ENCODE assay signal across 8 mouse cellular contexts in the genomic region with DNA sequence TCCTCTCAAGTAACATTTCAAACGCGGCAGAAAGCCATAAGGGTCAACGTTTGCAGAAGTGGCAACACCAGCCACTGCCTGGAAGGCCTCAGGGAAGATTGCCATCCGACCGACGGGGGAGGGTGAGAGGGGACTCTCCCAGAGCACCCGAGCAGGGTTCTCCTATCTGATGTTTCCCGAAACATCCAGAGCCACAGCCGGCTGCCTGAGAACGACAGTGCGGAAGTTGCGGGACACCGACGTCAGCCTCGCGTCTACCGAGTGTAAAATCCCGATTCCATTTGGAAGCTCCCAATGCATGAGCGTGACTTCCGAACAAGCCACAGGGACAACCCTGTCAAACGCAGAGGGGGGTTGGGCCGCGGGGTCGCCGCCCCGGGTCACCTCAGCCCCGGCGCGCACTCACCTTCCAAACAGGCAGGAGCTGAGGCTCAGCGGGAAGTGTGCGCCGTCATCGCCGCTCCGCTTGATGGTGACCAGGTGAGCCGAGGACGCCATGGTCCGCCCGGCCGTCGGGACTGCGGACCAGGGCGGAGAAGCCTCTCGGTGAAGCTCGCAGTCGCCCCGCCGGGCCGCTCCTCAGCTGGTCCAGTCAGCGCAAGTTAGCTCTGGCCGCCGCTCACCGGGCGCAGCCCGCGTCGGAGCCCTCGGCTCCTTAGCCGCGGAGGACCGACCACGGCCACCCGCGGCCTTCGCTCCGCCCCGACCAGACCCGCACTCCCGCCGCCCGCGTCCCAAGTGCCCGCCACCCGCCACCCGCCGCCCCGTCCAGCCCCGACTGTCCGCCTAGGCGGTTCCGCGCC. TPM values are rescaled to one million over a fixed set of nuclear protein-coding genes. Genes with fewer than 3 reads are reported as not detected.
DNase-seq lines count a peak whose midpoint lies in the region; ATAC-seq lines count a peak whose summit lies in the region.

Gene Mki67, minus strand, starts transcription at position 720 of the 803 bp plus-strand sequence.

- WGBS in hindbrain, embryonic 13.5 days, result under 1% methylated on average over 72 of the region's 82 CpGs
- 2% methylated on average over 78 of the region's 82 CpGs for WGBS in liver, embryonic 15.5 days (ENCODE audit: insufficient replicate concordance)
- WGBS in neural tube, embryonic 15.5 days, result under 1% methylated on average over 70 of the region's 82 CpGs

- peak; percentile 24 for DNase-seq in gastrocnemius, postnatal 10 days
- DNase-seq in gastrocnemius, adult 18-20 months (ENCODE audit: low spot score), result no peak
- peak; percentile 17 for DNase-seq in T-cell, adult 2 months (ENCODE audit: low spot score)
- no peak for DNase-seq in layer of hippocampus, adult 11-12 months (ENCODE audit: low spot score)

- no peaks in the 10 kb centered on the region for H3K27me3 ChIP-seq in erythroblast, embryonic 14.5 days (ENCODE audit: control insufficient read depth)
- H3K27me3 ChIP-seq in hindbrain, embryonic 13.5 days, result no peaks in the 10 kb centered on the region
- no peaks in the 10 kb centered on the region for H3K27me3 ChIP-seq in liver, embryonic 15.5 days
- 0 out of 2 replicates have a peak, but pooled peaks cover 6% of the 10 kb centered on the region for H3K27me3 ChIP-seq in neural tube, embryonic 15.5 days (replicated peaks)

- H3K9ac ChIP-seq in hindbrain, embryonic 13.5 days, result peak within 1 kb of the TSS; percentile 74
- H3K9ac ChIP-seq in liver, embryonic 15.5 days, result peak within 1 kb of the TSS; percentile 100
- H3K9ac ChIP-seq in neural tube, embryonic 15.5 days (replicated peaks), result peak within 1 kb of the TSS; percentile 44

- H3K4me1 ChIP-seq in erythroblast, embryonic 14.5 days (ENCODE audit: control insufficient read depth), result peaks cover 63% of the 10 kb centered on the region
- peaks cover 19% of the 10 kb centered on the region for H3K4me1 ChIP-seq in hindbrain, embryonic 13.5 days (replicated peaks)
- peaks cover 60% of the 10 kb centered on the region for H3K4me1 ChIP-seq in liver, embryonic 15.5 days (replicated peaks)
- peaks cover 13% of the 10 kb centered on the region for H3K4me1 ChIP-seq in neural tube, embryonic 15.5 days

- no peak within 1 kb of the TSS for H3K27ac ChIP-seq in hindbrain, embryonic 13.5 days
- peak within 1 kb of the TSS; percentile 94 for H3K27ac ChIP-seq in liver, embryonic 15.5 days (replicated peaks)
- no peak within 1 kb of the TSS for H3K27ac ChIP-seq in neural tube, embryonic 15.5 days (replicated peaks)

- H3K36me3 ChIP-seq in erythroblast, embryonic 14.5 days (ENCODE audit: control insufficient read depth), result peaks cover 58% of the 10 kb centered on the region
- no peaks in the 10 kb centered on the region for H3K36me3 ChIP-seq in hindbrain, embryonic 13.5 days
- H3K36me3 ChIP-seq in liver, embryonic 15.5 days (replicated peaks), result peaks cover 26% of the 10 kb centered on the region
- no peaks in the 10 kb centered on the region for H3K36me3 ChIP-seq in neural tube, embryonic 15.5 days

- ATAC-seq in hindbrain, embryonic 13.5 days (ENCODE audit: low FRiP score), result peak; percentile 78
- peak; percentile 53 for ATAC-seq in liver, embryonic 15.5 days (ENCODE audit: insufficient read depth)
- ATAC-seq in neural tube, embryonic 15.5 days (ENCODE audit: low FRiP score), result peak; percentile 71

- H3K4me3 ChIP-seq in erythroblast, embryonic 14.5 days (replicated peaks), result peak within 1 kb of the TSS; percentile 74
- peak within 1 kb of the TSS; percentile 79 for H3K4me3 ChIP-seq in hindbrain, embryonic 13.5 days
- H3K4me3 ChIP-seq in liver, embryonic 15.5 days (replicated peaks), result peak within 1 kb of the TSS; percentile 99
- peak within 1 kb of the TSS; percentile 76 for H3K4me3 ChIP-seq in neural tube, embryonic 15.5 days (replicated peaks)

- peak within 1 kb of the TSS; percentile 99 for H3K4me2 ChIP-seq in hindbrain, embryonic 13.5 days
- H3K4me2 ChIP-seq in liver, embryonic 15.5 days, result peak within 1 kb of the TSS; percentile 75
- H3K4me2 ChIP-seq in neural tube, embryonic 15.5 days, result peak within 1 kb of the TSS; percentile 99

- H3K9me3 ChIP-seq in erythroblast, embryonic 14.5 days (ENCODE audit: control insufficient read depth, low read length), result no peaks in the 10 kb centered on the region
- no peaks in the 10 kb centered on the region for H3K9me3 ChIP-seq in hindbrain, embryonic 13.5 days
- no peaks in the 10 kb centered on the region for H3K9me3 ChIP-seq in liver, embryonic 15.5 days (replicated peaks)
- H3K9me3 ChIP-seq in neural tube, embryonic 15.5 days (replicated peaks), result no peaks in the 10 kb centered on the region

RNA-seq across cellular contexts. Expression of gene Mki67, which starts in this region (rescaled TPM):
- 10 to 100 TPM; 28.0 to 37.0 TPM for total RNA-seq in gastrocnemius, postnatal 10 days (2021)
- total RNA-seq in gastrocnemius, adult 18-20 months (2021), result under 1 TPM; 0.14 TPM
- 7.0 and 10.8 TPM in 2 replicates for polyA plus RNA-seq in erythroblast, embryonic 14.5 days (2012)
- 8.1 and 10.2 TPM in 2 replicates for polyA plus RNA-seq in hindbrain, embryonic 13.5 days (2015; fragmentation: Nextera tagmentation; extraction: Ambion mirVana)
- polyA plus RNA-seq in liver, embryonic 15.5 days (2015; fragmentation: Nextera tagmentation; extraction: Ambion mirVana), result 99.4 and 99.7 TPM in 2 replicates
- polyA plus RNA-seq in neural tube, embryonic 15.5 days (2015; fragmentation: Nextera tagmentation; extraction: Ambion mirVana), result 3.9 and 11.6 TPM in 2 replicates

Comparison
In these comparisons a context has a peak if more than half of its experiments do, and no peak if none do; other contexts are left out.
1. RNA of gene Mki67 (total RNA-seq): 28.0 to 37.0 TPM in gastrocnemius, postnatal 10 days; 0.14 TPM in gastrocnemius, adult 18-20 months; every median in the first group is over 10 times any median in the second.
2. DNase-seq: peak in gastrocnemius, postnatal 10 days (single experiment) and T-cell, adult 2 months (single experiment); none in gastrocnemius, adult 18-20 months (single experiment) and layer of hippocampus, adult 11-12 months (single experiment).
3. H3K9ac ChIP-seq: peak in every context shown above with its lines; median percentile 100 in liver, embryonic 15.5 days; 74 in hindbrain, embryonic 13.5 days; 44 in neural tube, embryonic 15.5 days.
4. Peak in every context shown above with its lines, with median percentiles within 50 percentile points of each other: H3K4me3 ChIP-seq, ATAC-seq and H3K4me2 ChIP-seq.